Mouse (Mus musculus): ENCODE data around the gene Txnrd2. TPM values are rescaled to one million over a fixed set of nuclear protein-coding genes. Genes with fewer than 3 reads are reported as not detected.

The Txnrd2 gene
- total RNA-seq, 1 experiment: 7.9 TPM

GRCm38 (mm10) chr16:18409776-18410175, 16.4 kb upstream of the Txnrd2 start:
- in situ Hi-C loops (cut with MboI; ENCODE audit: low sequenced_read_pairs in 2 of 2, unreplicated experiment in 2 of 2): no loop called here
- DNase-seq (ENCODE audit: low read depth, low spot score): no peak
- Histone ChIP-seq H3K4me1 (ENCODE audit: control insufficient read depth in 2 of 2, insufficient read depth in 2 of 2, low read length in 2 of 2, poor library complexity in 1 of 2) (peaks cover 0 to 4% of the 10 kb centered on the region in 2 experiments; a peak in 1 of 4 replicates), H3K4me3 (ENCODE audit: insufficient read depth in 1 of 2, low read depth in 1 of 2, low read length in 2 of 2, poor library complexity in 1 of 2, severe bottlenecking in 1 of 2) (no peak overlapping the region), H3K27ac (ENCODE audit: insufficient read depth, low read depth, low read length, poor library complexity, severe bottlenecking) (no peak overlapping the region), H3K9me3 (ENCODE audit: control insufficient read depth, insufficient read depth, low read depth, low read length) (no peaks in the 10 kb centered on the region), H3K9ac (ENCODE audit: insufficient read depth, low read depth, low read length, poor library complexity, severe bottlenecking) (no peak overlapping the region), H3K36me3 (ENCODE audit: control insufficient read depth, insufficient read depth, low read length, poor library complexity, severe bottlenecking) (peaks cover 8% of the 10 kb centered on the region)
- TF ChIP-seq MAFK (IDR thresholded peaks at IDR 0.05; ENCODE audit: insufficient read depth, low read depth, low read length) (no peak), HCFC1 (IDR thresholded peaks at IDR 0.05; ENCODE audit: borderline replicate concordance, insufficient read depth, low read length) (no peak), ZNF384 (IDR thresholded peaks at IDR 0.05; ENCODE audit: low read depth, low read length) (no peak), ZC3H11A (IDR thresholded peaks at IDR 0.05; ENCODE audit: borderline replicate concordance, low read depth, low read length) (no peak), CHD2 (IDR thresholded peaks at IDR 0.05; ENCODE audit: low read depth, low read length) (no peak)

GRCm38 (mm10) chr16:18410418-18410817, 15.8 kb upstream of the Txnrd2 start:
- in situ Hi-C loops (cut with MboI; ENCODE audit: low sequenced_read_pairs in 2 of 2, unreplicated experiment in 2 of 2): no loop called here
- H3K4me1 ChIP-seq (ENCODE audit: control insufficient read depth in 2 of 2, insufficient read depth in 2 of 2, low read length in 2 of 2, poor library complexity in 1 of 2): peaks cover 0 to 4% of the 10 kb centered on the region in 2 experiments; a peak in 1 of 4 replicates
- TF ChIP-seq ZC3H11A (IDR thresholded peaks at IDR 0.05; ENCODE audit: borderline replicate concordance, low read depth, low read length) (no peak), MAFK (IDR thresholded peaks at IDR 0.05; ENCODE audit: insufficient read depth, low read depth, low read length) (no peak), HCFC1 (IDR thresholded peaks at IDR 0.05; ENCODE audit: borderline replicate concordance, insufficient read depth, low read length) (no peak)
- no peak for DNase-seq (ENCODE audit: low read depth, low spot score)
- H3K27ac ChIP-seq (ENCODE audit: insufficient read depth, low read depth, low read length, poor library complexity, severe bottlenecking): no peak overlapping the region
- no peaks in the 10 kb centered on the region for H3K9me3 ChIP-seq (ENCODE audit: control insufficient read depth, insufficient read depth, low read depth, low read length)
- H3K36me3 ChIP-seq (ENCODE audit: control insufficient read depth, insufficient read depth, low read length, poor library complexity, severe bottlenecking): peaks cover 6% of the 10 kb centered on the region
- H3K4me3 ChIP-seq (ENCODE audit: insufficient read depth in 1 of 2, low read depth in 1 of 2, low read length in 2 of 2, poor library complexity in 1 of 2, severe bottlenecking in 1 of 2): no peak overlapping the region
- H3K9ac ChIP-seq (ENCODE audit: insufficient read depth, low read depth, low read length, poor library complexity, severe bottlenecking): no peak overlapping the region

GRCm38 (mm10) chr16:18411026-18411649, 15.0 kb upstream of the Txnrd2 start:
- Histone ChIP-seq H3K4me1 (ENCODE audit: control insufficient read depth in 2 of 2, insufficient read depth in 2 of 2, low read length in 2 of 2, poor library complexity in 1 of 2) (no peaks in the 10 kb centered on the region), H3K4me3 (ENCODE audit: insufficient read depth in 1 of 2, low read depth in 1 of 2, low read length in 2 of 2, poor library complexity in 1 of 2, severe bottlenecking in 1 of 2) (no peak overlapping the region), H3K36me3 (ENCODE audit: control insufficient read depth, insufficient read depth, low read length, poor library complexity, severe bottlenecking) (peaks cover 6% of the 10 kb centered on the region), H3K27ac (ENCODE audit: insufficient read depth, low read depth, low read length, poor library complexity, severe bottlenecking) (no peak overlapping the region), H3K9ac (ENCODE audit: insufficient read depth, low read depth, low read length, poor library complexity, severe bottlenecking) (no peak overlapping the region), H3K9me3 (ENCODE audit: control insufficient read depth, insufficient read depth, low read depth, low read length) (no peaks in the 10 kb centered on the region)
- in situ Hi-C loops (cut with MboI; ENCODE audit: low sequenced_read_pairs in 2 of 2, unreplicated experiment in 2 of 2): no loop called here
- TF ChIP-seq HCFC1 (IDR thresholded peaks at IDR 0.05; ENCODE audit: borderline replicate concordance, insufficient read depth, low read length) (no peak), ZC3H11A (IDR thresholded peaks at IDR 0.05; ENCODE audit: borderline replicate concordance, low read depth, low read length) (no peak), ZNF384 (IDR thresholded peaks at IDR 0.05; ENCODE audit: low read depth, low read length) (no peak), MAFK (IDR thresholded peaks at IDR 0.05; ENCODE audit: insufficient read depth, low read depth, low read length) (no peak), CHD2 (IDR thresholded peaks at IDR 0.05; ENCODE audit: low read depth, low read length) (no peak)
- DNase-seq (ENCODE audit: low read depth, low spot score): no peak

- in situ Hi-C loops (cut with MboI; ENCODE audit: low sequenced_read_pairs in 2 of 2, unreplicated experiment in 2 of 2): no loop called here
- no peak for TF ChIP-seq HCFC1 (IDR thresholded peaks at IDR 0.05; ENCODE audit: borderline replicate concordance, insufficient read depth, low read length)
- TF ChIP-seq ZC3H11A (IDR thresholded peaks at IDR 0.05; ENCODE audit: borderline replicate concordance, low read depth, low read length): no peak
- no peak for TF ChIP-seq MAFK (IDR thresholded peaks at IDR 0.05; ENCODE audit: insufficient read depth, low read depth, low read length)
- TF ChIP-seq ZNF384 (IDR thresholded peaks at IDR 0.05; ENCODE audit: low read depth, low read length): no peak
- no peak for TF ChIP-seq CHD2 (IDR thresholded peaks at IDR 0.05; ENCODE audit: low read depth, low read length)
- H3K27ac ChIP-seq (ENCODE audit: insufficient read depth, low read depth, low read length, poor library complexity, severe bottlenecking): no peak overlapping the region
- no peak overlapping the region for H3K4me3 ChIP-seq (ENCODE audit: insufficient read depth in 1 of 2, low read depth in 1 of 2, low read length in 2 of 2, poor library complexity in 1 of 2, severe bottlenecking in 1 of 2)
- H3K36me3 ChIP-seq (ENCODE audit: control insufficient read depth, insufficient read depth, low read length, poor library complexity, severe bottlenecking): peaks cover 6% of the 10 kb centered on the region; the same call in 1 of the 2 replicates
- no peak overlapping the region for H3K9ac ChIP-seq (ENCODE audit: insufficient read depth, low read depth, low read length, poor library complexity, severe bottlenecking)
- no peaks in the 10 kb centered on the region for H3K9me3 ChIP-seq (ENCODE audit: control insufficient read depth, insufficient read depth, low read depth, low read length)
- no peak for DNase-seq (ENCODE audit: low read depth, low spot score)
- H3K4me1 ChIP-seq (ENCODE audit: control insufficient read depth in 2 of 2, insufficient read depth in 2 of 2, low read length in 2 of 2, poor library complexity in 1 of 2): no peaks in the 10 kb centered on the region
Measured at GRCm38 (mm10) chr16:18411802-18412476, 14.2 kb upstream of the Txnrd2 start.

Measured in ES-E14 (cell line).